Mouse (Mus musculus) intestine, embryonic 15.5 days (tissue): ENCODE measurements at regions not wholly inside any gene's neighbourhood (a gene's known extent, or its start where the extent isn't known, plus 50 kb on each side); places are given as distances from the start of the nearest gene placed in this dataset.

Source experiments
- ATAC-seq: fragments of 200-750 bp; cut with Nextera tagmentation; 2 replicates; pipeline ENCODE4 v1.8.0; 2017; ENCODE audit warnings: moderate TSS enrichment, moderate library complexity
- H3K27ac ChIP-seq: fragments of 300-500 bp; sonication (generic); 2 replicates; pipeline ENCODE4 v1.5.1; 2015; ENCODE audit warnings: mild to moderate bottlenecking, inconsistent platforms
- H3K27me3 ChIP-seq: fragments of 300-500 bp; sonication (generic); replicated peaks from 2 replicates; pipeline ENCODE4 v1.6.1; 2015; ENCODE audit warnings: inconsistent platforms
- H3K36me3 ChIP-seq: fragments of 300-500 bp; sonication (generic); 2 replicates; pipeline ENCODE4 v1.6.1; 2015; ENCODE audit warnings: inconsistent platforms
- H3K4me1 ChIP-seq: fragments of 300-500 bp; sonication (generic); replicated peaks from 2 replicates; pipeline ENCODE4 v1.6.1; 2015; ENCODE audit warnings: inconsistent platforms
- H3K4me2 ChIP-seq: fragments of 300-500 bp; sonication (generic); replicated peaks from 2 replicates; pipeline ENCODE4 v1.6.1; 2015; ENCODE audit warnings: mild to moderate bottlenecking, inconsistent platforms
- H3K4me3 ChIP-seq: fragments of 300-500 bp; sonication (generic); replicated peaks from 2 replicates; pipeline ENCODE4 v1.5.1; 2015; ENCODE audit warnings: inconsistent platforms
- H3K9ac ChIP-seq: fragments of 300-500 bp; sonication (generic); 2 replicates; pipeline ENCODE4 v1.6.1; 2015; ENCODE audit warnings: inconsistent platforms
- H3K9me3 ChIP-seq: fragments of 300-500 bp; sonication (generic); 2 replicates; pipeline ENCODE4 v1.6.1; 2016; ENCODE audit warnings: inconsistent platforms
- WGBS: fragments of 180-500 bp; shearing (Covaris S2); methylation state at CpG from one replicate; pipeline ENCODE4 v1.1.7; 2015; 5-methylcytosine and 5-hydroxymethylcytosine counted together

- no peak for ATAC-seq
- Histone ChIP-seq H3K36me3 (no peaks in the 10 kb centered on the region), H3K9ac (no peak overlapping the region), H3K4me3 (no peak overlapping the region), H3K27me3 (no peaks in the 10 kb centered on the region), H3K4me2 (no peak overlapping the region), H3K4me1 (no peaks in the 10 kb centered on the region), H3K27ac (no peak overlapping the region), H3K9me3 (no peaks in the 10 kb centered on the region)
- WGBS = 82% methylated on average over 3 of the region's 3 CpGs
These were observed 167.2 kb downstream of the Lrig3 start for GRCm38 (mm10) chr10:126133188-126133587.

DNA sequence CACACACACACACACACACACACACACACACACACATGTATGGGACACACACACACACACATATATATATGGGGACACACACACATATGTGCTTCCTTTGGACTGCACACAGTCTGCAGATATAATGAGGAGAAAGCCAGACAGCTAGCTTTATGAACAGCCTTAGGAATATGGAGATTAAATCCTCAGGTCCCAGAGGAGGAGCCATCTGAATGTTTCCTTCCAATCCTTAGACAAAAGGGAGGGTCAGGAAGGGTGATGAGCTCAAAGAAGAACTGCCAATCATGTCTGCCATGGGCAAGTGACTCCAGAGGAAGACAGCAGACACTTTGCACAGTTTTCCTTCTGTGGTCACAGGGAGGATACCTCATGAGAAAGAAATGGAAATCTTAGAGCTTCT is 168.0 kb downstream of the Lrig3 start:
- Histone ChIP-seq H3K9ac (no peak overlapping the region), H3K4me3 (no peak overlapping the region), H3K27me3 (no peaks in the 10 kb centered on the region), H3K4me2 (no peak overlapping the region), H3K4me1 (no peaks in the 10 kb centered on the region), H3K36me3 (no peaks in the 10 kb centered on the region), H3K27ac (no peak overlapping the region), H3K9me3 (no peaks in the 10 kb centered on the region)
- no peak for ATAC-seq

- H3K36me3 ChIP-seq = no peaks in the 10 kb centered on the region
- no peak overlapping the region for H3K4me2 ChIP-seq
- H3K27me3 ChIP-seq = no peaks in the 10 kb centered on the region
- H3K27ac ChIP-seq = no peak overlapping the region
- WGBS = 89% methylated on average over 12 of the region's 12 CpGs
- no peak for ATAC-seq
- no peaks in the 10 kb centered on the region for H3K9me3 ChIP-seq
- no peaks in the 10 kb centered on the region for H3K4me1 ChIP-seq
- H3K4me3 ChIP-seq = no peak overlapping the region
- H3K9ac ChIP-seq = no peak overlapping the region
These were observed 172.6 kb downstream of the Lrig3 start for GRCm38 (mm10) chr10:126138585-126138984.

DNA sequence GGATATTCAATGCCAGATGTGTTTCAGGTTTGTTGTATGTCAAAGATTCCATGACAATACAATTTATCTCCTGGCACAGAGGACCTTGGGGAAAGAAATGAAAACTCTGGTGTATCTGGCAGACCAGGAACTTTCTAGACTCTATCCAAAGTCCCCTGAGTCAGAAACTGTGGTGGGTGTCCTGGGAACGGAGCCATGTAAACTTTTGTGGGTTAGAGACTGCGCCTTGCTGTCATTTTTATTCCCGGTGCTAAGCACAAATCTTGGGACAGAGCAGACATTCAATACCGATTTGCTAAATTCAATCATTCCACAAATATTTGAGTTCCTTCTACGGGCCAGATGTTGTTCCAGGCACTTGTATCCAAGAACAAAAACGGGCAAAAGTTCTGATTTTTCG is 175.6 kb downstream of the Lrig3 start:
- no peaks in the 10 kb centered on the region for H3K36me3 ChIP-seq
- no peaks in the 10 kb centered on the region for H3K9me3 ChIP-seq
- ATAC-seq = no peak
- H3K4me1 ChIP-seq = no peaks in the 10 kb centered on the region
- 68% methylated on average over 7 of the region's 7 CpGs for WGBS
- H3K27me3 ChIP-seq = no peaks in the 10 kb centered on the region
- no peak overlapping the region for H3K27ac ChIP-seq
- H3K4me2 ChIP-seq = no peak overlapping the region
- H3K9ac ChIP-seq = no peak overlapping the region
- H3K4me3 ChIP-seq = no peak overlapping the region

DNA sequence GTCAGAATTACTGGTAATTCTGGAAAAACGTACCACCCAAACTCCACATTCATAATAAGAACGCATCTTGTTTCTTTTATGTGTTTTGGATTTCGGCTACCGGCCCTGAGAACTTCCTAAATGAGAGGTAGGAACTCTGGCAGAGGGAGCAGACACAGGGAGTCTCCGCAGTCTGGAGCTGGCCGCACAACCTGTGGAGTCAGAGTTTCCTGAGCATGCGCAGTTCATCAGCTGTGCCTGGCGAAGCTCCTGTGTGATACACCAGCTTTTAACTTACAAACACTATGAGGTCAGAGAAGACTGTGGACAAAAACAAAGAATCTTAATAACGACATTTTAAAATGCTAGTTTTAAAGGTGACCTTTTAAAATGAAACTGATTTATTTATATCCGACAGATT is 177.9 kb downstream of the Lrig3 start:
- WGBS = 65% methylated on average over 10 of the region's 10 CpGs
- H3K27me3 ChIP-seq = no peaks in the 10 kb centered on the region
- H3K4me3 ChIP-seq = no peak overlapping the region
- no peaks in the 10 kb centered on the region for H3K36me3 ChIP-seq
- H3K27ac ChIP-seq = no peak overlapping the region
- H3K9ac ChIP-seq = no peak overlapping the region
- no peak overlapping the region for H3K4me2 ChIP-seq
- no peaks in the 10 kb centered on the region for H3K4me1 ChIP-seq
- no peaks in the 10 kb centered on the region for H3K9me3 ChIP-seq
- no peak for ATAC-seq

DNA sequence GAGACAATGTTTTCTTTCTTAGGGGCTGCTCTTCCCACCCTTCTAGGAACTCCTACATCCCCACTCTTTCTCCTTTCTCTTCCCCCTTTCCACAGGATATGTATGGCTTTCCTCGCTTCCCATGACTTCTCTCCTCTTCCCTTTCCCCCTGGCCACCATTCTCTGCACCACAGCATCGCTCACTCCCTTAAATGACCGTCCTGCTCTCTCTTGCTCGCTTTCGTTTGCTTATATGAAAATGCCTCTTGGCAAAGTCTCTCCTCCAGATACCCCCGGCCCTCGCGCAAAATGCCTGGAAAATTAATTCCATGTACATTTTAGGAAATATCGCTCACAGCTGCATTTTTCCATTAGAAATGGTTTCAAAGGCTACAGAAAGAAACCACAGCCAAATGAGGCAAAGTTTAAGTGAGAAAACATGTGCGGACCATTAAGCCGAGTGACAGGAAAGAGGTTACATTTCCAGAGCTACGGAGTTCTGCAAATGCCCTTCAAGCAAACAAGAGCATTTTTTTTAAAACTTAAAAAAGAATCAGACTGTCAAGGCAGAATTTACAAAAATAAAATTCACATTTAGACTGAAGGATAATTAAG is 178.7 kb downstream of the Lrig3 start:
- no peak overlapping the region for H3K4me3 ChIP-seq
- no peaks in the 10 kb centered on the region for H3K4me1 ChIP-seq
- no peak overlapping the region for H3K9ac ChIP-seq
- peak; percentile 45; the same call in 1 of the 2 replicates for ATAC-seq
- H3K27ac ChIP-seq = peak overlapping the region; percentile 33
- peak overlapping the region; percentile 40; the same call in 1 of the 2 replicates for H3K4me2 ChIP-seq
- 48% methylated on average over 12 of the region's 12 CpGs for WGBS
- no peaks in the 10 kb centered on the region for H3K27me3 ChIP-seq
- no peaks in the 10 kb centered on the region for H3K9me3 ChIP-seq
- H3K36me3 ChIP-seq = no peaks in the 10 kb centered on the region

DNA sequence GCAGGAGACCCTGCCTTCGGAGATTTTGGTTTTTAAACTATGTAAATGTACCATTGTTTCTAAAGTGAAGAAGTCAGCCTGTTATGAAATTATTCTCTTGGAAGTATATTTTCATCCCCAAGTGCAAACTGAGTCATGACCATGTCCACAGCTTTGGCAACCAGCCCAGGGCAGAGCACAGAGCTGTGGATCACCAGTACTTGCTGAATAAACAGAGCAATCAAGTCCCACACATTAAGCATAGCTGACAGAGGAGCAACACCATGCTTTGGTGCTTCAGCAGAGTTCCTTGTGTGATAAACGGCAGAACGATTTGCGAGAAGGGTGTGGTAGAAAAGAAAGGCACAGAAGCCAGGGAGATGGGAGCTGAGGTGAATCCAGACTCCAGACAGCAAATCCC is 191.3 kb downstream of the Lrig3 start:
- Histone ChIP-seq H3K4me2 (no peak overlapping the region), H3K4me3 (no peak overlapping the region), H3K27me3 (no peaks in the 10 kb centered on the region), H3K27ac (no peak overlapping the region), H3K36me3 (no peaks in the 10 kb centered on the region), H3K9me3 (no peaks in the 10 kb centered on the region), H3K9ac (no peak overlapping the region), H3K4me1 (no peaks in the 10 kb centered on the region)
- 27% methylated on average over 4 of the region's 4 CpGs for WGBS
- ATAC-seq = 0 out of 2 replicates have a peak, but pooled peaks have one; percentile 28

GRCm38 (mm10) chr10:126165215-126165614 is 199.2 kb downstream of the Lrig3 start:
- Histone ChIP-seq H3K9ac (no peak overlapping the region), H3K27ac (no peak overlapping the region), H3K4me1 (no peaks in the 10 kb centered on the region), H3K27me3 (no peaks in the 10 kb centered on the region), H3K9me3 (no peaks in the 10 kb centered on the region), H3K36me3 (no peaks in the 10 kb centered on the region), H3K4me2 (no peak overlapping the region), H3K4me3 (no peak overlapping the region)
- 64% methylated on average over 5 of the region's 5 CpGs for WGBS
- ATAC-seq = peak; percentile 67

- Histone ChIP-seq H3K27me3 (no peaks in the 10 kb centered on the region), H3K36me3 (no peaks in the 10 kb centered on the region), H3K9me3 (no peaks in the 10 kb centered on the region), H3K9ac (no peak overlapping the region), H3K4me3 (no peak overlapping the region), H3K27ac (no peak overlapping the region), H3K4me1 (no peaks in the 10 kb centered on the region), H3K4me2 (no peak overlapping the region; the same call in 1 of the 2 replicates)
- WGBS = 66% methylated on average over 25 of the region's 25 CpGs
- ATAC-seq = peak; percentile 34; the same call in 1 of the 2 replicates
These were observed 203.3 kb downstream of the Lrig3 start for GRCm38 (mm10) chr10:126169095-126169873.

- no peak overlapping the region for H3K4me2 ChIP-seq
- H3K27ac ChIP-seq = no peak overlapping the region
- H3K4me3 ChIP-seq = no peak overlapping the region
- 64% methylated on average over 5 of the region's 5 CpGs for WGBS
- H3K36me3 ChIP-seq = no peaks in the 10 kb centered on the region
- no peaks in the 10 kb centered on the region for H3K4me1 ChIP-seq
- no peaks in the 10 kb centered on the region for H3K27me3 ChIP-seq
- H3K9ac ChIP-seq = no peak overlapping the region
- no peak for ATAC-seq
- H3K9me3 ChIP-seq = no peaks in the 10 kb centered on the region
These were observed 203.9 kb downstream of the Lrig3 start for GRCm38 (mm10) chr10:126169874-126170163.

DNA sequence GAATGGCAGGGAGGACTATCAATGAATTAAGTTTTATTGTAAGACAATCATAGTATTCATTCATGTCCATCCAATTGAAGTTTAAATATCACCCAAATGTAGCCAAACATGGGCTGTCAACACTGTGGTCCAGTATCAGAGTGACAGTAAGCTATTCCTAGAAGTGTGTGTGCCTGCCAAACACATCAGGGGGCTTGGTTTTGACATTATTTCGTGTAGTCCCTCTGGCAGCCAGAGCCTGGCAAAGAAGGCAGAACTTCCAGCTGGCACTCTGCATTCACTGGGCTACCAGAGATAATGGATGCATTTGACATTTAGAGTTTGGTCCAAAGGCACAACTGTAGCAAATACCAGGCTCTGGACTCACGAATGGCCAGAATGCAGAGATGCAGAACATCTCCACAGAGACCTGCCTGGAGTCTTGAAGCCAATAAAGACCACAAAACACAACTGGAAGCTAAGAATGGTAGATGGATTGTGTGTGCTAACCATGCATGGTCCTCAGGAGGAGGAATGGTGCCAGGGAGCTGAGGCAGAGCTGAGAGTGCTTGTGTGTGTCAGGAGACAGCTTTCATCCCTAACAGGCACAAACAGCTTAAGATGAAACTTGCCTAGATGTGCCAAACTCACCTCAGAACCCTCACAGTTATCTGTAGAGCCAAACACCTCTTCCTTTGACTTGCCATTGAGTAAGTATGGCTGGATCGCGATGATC is 210.9 kb downstream of the Lrig3 start:
- Histone ChIP-seq H3K4me3 (no peak overlapping the region), H3K9ac (no peak overlapping the region), H3K36me3 (no peaks in the 10 kb centered on the region), H3K4me2 (no peak overlapping the region), H3K9me3 (no peaks in the 10 kb centered on the region), H3K4me1 (no peaks in the 10 kb centered on the region), H3K27ac (no peak overlapping the region), H3K27me3 (no peaks in the 10 kb centered on the region)
- 87% methylated on average over 4 of the region's 4 CpGs for WGBS
- no peak for ATAC-seq

DNA sequence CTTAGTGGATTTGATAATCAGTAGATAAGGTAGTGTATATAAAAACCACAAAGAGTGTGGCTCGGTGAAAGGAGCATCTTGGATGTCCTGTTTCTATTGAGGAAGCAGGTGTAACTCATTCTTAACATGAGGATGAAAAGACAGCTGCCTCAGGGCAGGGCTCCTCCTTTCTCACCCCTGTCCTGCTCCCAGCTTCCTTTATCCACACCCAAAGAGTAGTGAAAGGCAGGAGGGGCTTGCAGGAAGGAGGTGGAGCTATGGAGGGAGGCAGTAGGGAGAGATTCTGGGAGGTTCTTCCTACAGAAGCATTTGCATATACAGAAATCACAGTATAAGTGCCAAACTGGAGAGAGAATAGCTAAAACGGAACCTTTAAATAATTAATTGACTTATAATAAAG is 216.4 kb downstream of the Lrig3 start:
- ATAC-seq = no peak
- Histone ChIP-seq H3K4me2 (no peak overlapping the region), H3K4me1 (no peaks in the 10 kb centered on the region), H3K9me3 (no peaks in the 10 kb centered on the region), H3K9ac (no peak overlapping the region), H3K36me3 (no peaks in the 10 kb centered on the region), H3K4me3 (no peak overlapping the region), H3K27me3 (no peaks in the 10 kb centered on the region), H3K27ac (no peak overlapping the region)
- WGBS = 82% methylated on average over 2 of the region's 2 CpGs

DNA sequence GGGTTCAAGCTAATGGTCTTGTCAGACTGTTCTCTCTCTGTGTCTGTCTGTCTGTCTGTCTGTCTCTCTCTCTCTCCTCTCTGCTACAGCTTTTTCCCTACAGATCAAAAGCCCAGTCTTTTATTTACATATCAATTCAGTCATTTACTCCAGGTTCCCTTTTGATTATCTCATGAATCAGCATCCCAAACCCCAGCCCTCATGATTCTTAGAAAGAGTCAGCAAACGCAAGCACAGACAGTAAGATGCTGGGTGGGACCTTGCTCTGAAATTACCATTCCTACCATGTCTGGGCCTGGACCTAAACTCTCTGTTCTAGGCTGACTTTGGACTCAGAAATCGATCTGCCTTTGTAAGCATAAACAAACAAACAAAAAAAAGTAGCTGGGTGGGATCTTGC is 218.0 kb downstream of the Lrig3 start:
- WGBS = 73% methylated on average over 2 of the region's 2 CpGs
- no peak overlapping the region for H3K27ac ChIP-seq
- no peak for ATAC-seq

More for the DNA sequence above, 218.0 kb downstream of the Lrig3 start:
- H3K4me2 ChIP-seq = no peak overlapping the region
- no peaks in the 10 kb centered on the region for H3K9me3 ChIP-seq
- no peak overlapping the region for H3K9ac ChIP-seq
- no peaks in the 10 kb centered on the region for H3K27me3 ChIP-seq
- H3K36me3 ChIP-seq = no peaks in the 10 kb centered on the region
- no peak overlapping the region for H3K4me3 ChIP-seq
- H3K4me1 ChIP-seq = no peaks in the 10 kb centered on the region
